15 mouse cellular contexts compared by ENCODE assay signal in the genomic region with DNA sequence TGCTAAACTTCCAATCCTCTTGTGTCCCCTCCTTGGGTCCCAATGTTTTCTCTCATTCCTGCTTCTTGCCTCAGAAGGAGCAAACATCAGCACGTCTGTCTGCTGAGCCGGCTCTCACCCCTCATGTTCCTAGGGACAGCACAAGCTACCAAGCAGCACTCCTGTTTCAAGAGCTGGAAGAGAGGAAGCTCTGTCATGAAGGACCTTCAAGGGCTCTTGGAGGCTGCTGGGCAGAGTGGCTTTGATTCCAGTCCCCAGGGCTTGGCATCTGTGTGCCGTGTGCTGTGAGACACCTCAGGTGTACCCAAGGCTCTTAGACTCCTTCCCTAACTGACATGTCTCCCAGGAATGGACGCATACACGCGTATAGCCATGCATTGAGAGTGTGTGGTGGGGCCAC. TPM values are rescaled to one million over a fixed set of nuclear protein-coding genes. Genes with fewer than 3 reads are reported as not detected.
DNase-seq lines count a peak whose midpoint lies in the region; ATAC-seq and TF ChIP-seq lines count a peak whose summit lies in the region.
"Had no signal": no experiment of that assay in that cellular context is flagged by ENCODE, and none has a peak within 500 bp of the region (broad histone marks: within the 10 kb centered on the region; RNA-seq: fewer than 3 reads in every experiment).

No protein-coding gene starts in this region.

- peaks cover 62% of the 10 kb centered on the region for H3K36me3 ChIP-seq in midbrain, embryonic 10.5 days
- H3K36me3 ChIP-seq in midbrain, embryonic 14.5 days (ENCODE audit: control insufficient read depth, insufficient read depth, low read length): peaks cover 57% of the 10 kb centered on the region
- peaks cover 53% of the 10 kb centered on the region for H3K36me3 ChIP-seq in lung, embryonic 15.5 days
- peaks cover 46% of the 10 kb centered on the region for H3K36me3 ChIP-seq in neural tube, embryonic 14.5 days (ENCODE audit: control insufficient read depth, insufficient read depth, low read length)

- intact Hi-C loops in gastrocnemius, adult 2 months (cut with DNase I): no loop called here

- no peaks in the 10 kb centered on the region for H3K9me3 ChIP-seq in midbrain, embryonic 10.5 days (replicated peaks)
- no peaks in the 10 kb centered on the region for H3K9me3 ChIP-seq in midbrain, embryonic 14.5 days (ENCODE audit: control insufficient read depth, low read length)
- no peaks in the 10 kb centered on the region for H3K9me3 ChIP-seq in lung, embryonic 15.5 days
- H3K9me3 ChIP-seq in neural tube, embryonic 14.5 days (ENCODE audit: control insufficient read depth, low read length): no peaks in the 10 kb centered on the region
- H3K9me3 ChIP-seq: heart, embryonic 10.5 days; midbrain, embryonic 13.5 days had no signal

- no peak overlapping the region for H3K9ac ChIP-seq in midbrain, embryonic 14.5 days (replicated peaks; ENCODE audit: low read length)
- H3K9ac ChIP-seq in lung, embryonic 15.5 days: no peak overlapping the region
- H3K9ac ChIP-seq in neural tube, embryonic 14.5 days (replicated peaks; ENCODE audit: low read depth, low read length): no peak overlapping the region
- H3K9ac ChIP-seq: midbrain, embryonic 13.5 days had no signal

- H3K27ac ChIP-seq in gastrocnemius, adult 2 months: no peak overlapping the region
- H3K27ac ChIP-seq in midbrain, embryonic 10.5 days (replicated peaks): 0 out of 2 replicates have a peak overlapping the region, but pooled peaks have one; percentile 13
- no peak overlapping the region for H3K27ac ChIP-seq in midbrain, embryonic 14.5 days (replicated peaks; ENCODE audit: low read depth, low read length)
- peak overlapping the region; percentile 61; the same call in 1 of the 2 replicates for H3K27ac ChIP-seq in lung, embryonic 15.5 days
- H3K27ac ChIP-seq in neural tube, embryonic 14.5 days (ENCODE audit: low read depth, low read length): no peak overlapping the region
- H3K27ac ChIP-seq: heart, embryonic 10.5 days; kidney, postnatal 0 days; midbrain, embryonic 13.5 days had no signal

- 88% methylated on average over 6 of the region's 6 CpGs for WGBS in midbrain, embryonic 10.5 days
- 83% methylated on average over 6 of the region's 6 CpGs for WGBS in midbrain, embryonic 14.5 days
- WGBS in lung, embryonic 15.5 days: 66% methylated on average over 6 of the region's 6 CpGs
- WGBS in neural tube, embryonic 14.5 days: 87% methylated on average over 6 of the region's 6 CpGs

- no peak overlapping the region for H3K4me3 ChIP-seq in gastrocnemius, adult 2 months
- no peak overlapping the region for H3K4me3 ChIP-seq in midbrain, embryonic 10.5 days
- no peak overlapping the region for H3K4me3 ChIP-seq in midbrain, embryonic 14.5 days (replicated peaks; ENCODE audit: low read depth, low read length)
- no peak overlapping the region for H3K4me3 ChIP-seq in lung, embryonic 15.5 days
- no peak overlapping the region for H3K4me3 ChIP-seq in neural tube, embryonic 14.5 days (ENCODE audit: low read depth, low read length)
- H3K4me3 ChIP-seq: heart, embryonic 10.5 days; midbrain, embryonic 13.5 days had no signal

- H3K27me3 ChIP-seq in midbrain, embryonic 10.5 days (ENCODE audit: low read depth, poor library complexity, severe bottlenecking): peaks cover 31% of the 10 kb centered on the region
- peaks cover 7% of the 10 kb centered on the region for H3K27me3 ChIP-seq in midbrain, embryonic 14.5 days (ENCODE audit: control insufficient read depth, insufficient read depth, low read length)
- peaks cover 7% of the 10 kb centered on the region for H3K27me3 ChIP-seq in lung, embryonic 15.5 days
- H3K27me3 ChIP-seq in neural tube, embryonic 14.5 days (ENCODE audit: control insufficient read depth, insufficient read depth, low read length): 0 out of 2 replicates have a peak, but pooled peaks cover 4% of the 10 kb centered on the region

- no peak for ATAC-seq in midbrain, embryonic 14.5 days (ENCODE audit: low FRiP score, low TSS enrichment)
- ATAC-seq in lung, embryonic 15.5 days (ENCODE audit: borderline replicate concordance, extremely low read depth, low FRiP score, low TSS enrichment): 0 out of 2 replicates have a peak, but pooled peaks have one; percentile 9
- 0 out of 2 replicates have a peak, but pooled peaks have one; percentile 16 for ATAC-seq in neural tube, embryonic 14.5 days (ENCODE audit: low read depth)
- ATAC-seq: inflammation-experienced regulatory T-cells, adult 6 months had no signal

- H3K4me2 ChIP-seq in midbrain, embryonic 14.5 days (ENCODE audit: low read length): no peak overlapping the region
- H3K4me2 ChIP-seq in lung, embryonic 15.5 days: no peak overlapping the region
- no peak overlapping the region for H3K4me2 ChIP-seq in neural tube, embryonic 14.5 days (ENCODE audit: low read depth, low read length)
- H3K4me2 ChIP-seq: midbrain, embryonic 13.5 days had no signal

- TF ChIP-seq CTCF in gastrocnemius, adult 2 months (IDR thresholded peaks at IDR 0.05): no peak

- peaks cover 46% of the 10 kb centered on the region for H3K4me1 ChIP-seq in midbrain, embryonic 10.5 days
- peaks cover 5% of the 10 kb centered on the region for H3K4me1 ChIP-seq in midbrain, embryonic 14.5 days (ENCODE audit: control insufficient read depth, insufficient read depth, low read length)
- H3K4me1 ChIP-seq in lung, embryonic 15.5 days: peaks cover 5% of the 10 kb centered on the region
- peaks cover 3% of the 10 kb centered on the region; the same call in 1 of the 2 replicates for H3K4me1 ChIP-seq in neural tube, embryonic 14.5 days (ENCODE audit: control insufficient read depth, insufficient read depth, low read length)

- DNase-seq in gastrocnemius, adult 2 months: peak; percentile 14
- DNase-seq in gastrocnemius, adult 8-10 months (ENCODE audit: low spot score in 2 of 2): no peak
- DNase-seq in midbrain, embryonic 10.5 days (ENCODE audit: low spot score): no peak
- DNase-seq in midbrain, embryonic 14.5 days: no peak
- no peak for DNase-seq in urinary bladder, postnatal 4 days (ENCODE audit: low spot score in 2 of 2)
- DNase-seq in cerebellum, adult 9-11 months: no peak
- DNase-seq: gastrocnemius, postnatal 25 days had no signal

RNA-seq across cellular contexts. Expression of a gene that starts 17.2 kb away (rescaled TPM):
- total RNA-seq in gastrocnemius, adult 2 months (2021): 10 to 100 TPM; 33.8 to 43.6 TPM
- total RNA-seq in gastrocnemius, adult 8-10 months (2022): 10 to 100 TPM; 28.2 to 31.7 (median 31.5) TPM
- polyA plus RNA-seq in midbrain, embryonic 10.5 days (2016; fragmentation: Nextera tagmentation; extraction: Ambion mirVana): 47.6 and 48.6 TPM in 2 replicates
- 30.6 and 38.8 TPM in 2 replicates for polyA plus RNA-seq in midbrain, embryonic 14.5 days (2014; fragmentation: Nextera tagmentation; extraction: Ambion mirVana)
- 48.0 and 51.0 TPM in 2 replicates for polyA plus RNA-seq in lung, embryonic 15.5 days (2015; fragmentation: Nextera tagmentation; extraction: Ambion mirVana)
- polyA plus RNA-seq in neural tube, embryonic 14.5 days (2014; fragmentation: Nextera tagmentation; extraction: Ambion mirVana): 36.1 and 37.3 TPM in 2 replicates

RNA-seq across cellular contexts. Expression of a gene that starts 20.4 kb away (rescaled TPM):
- total RNA-seq in gastrocnemius, adult 2 months (2021): not detected
- total RNA-seq in gastrocnemius, adult 8-10 months (2022): not detected
- polyA plus RNA-seq in midbrain, embryonic 10.5 days (2016; fragmentation: Nextera tagmentation; extraction: Ambion mirVana): 690 and 827 TPM in 2 replicates
- 111 and 123 TPM in 2 replicates for polyA plus RNA-seq in midbrain, embryonic 14.5 days (2014; fragmentation: Nextera tagmentation; extraction: Ambion mirVana)
- 0.29 and 0.69 TPM in 2 replicates for polyA plus RNA-seq in lung, embryonic 15.5 days (2015; fragmentation: Nextera tagmentation; extraction: Ambion mirVana)
- polyA plus RNA-seq in neural tube, embryonic 14.5 days (2014; fragmentation: Nextera tagmentation; extraction: Ambion mirVana): 40.9 and 60.1 TPM in 2 replicates
- total RNA-seq: gastrocnemius, postnatal 25 days; heart, postnatal 36 days; liver, adult 2 months had no signal
- polyA plus RNA-seq: liver, adult 2 months had no signal

RNA-seq across cellular contexts. Expression of a gene that starts 52.7 kb away (rescaled TPM):
- total RNA-seq in gastrocnemius, adult 2 months (2021): 1 to 10 TPM; 1.1 to 2.5 TPM
- total RNA-seq in gastrocnemius, adult 8-10 months (2022): 1 to 10 TPM; 1.2 to 3.5 (median 1.9) TPM
- 0.67 and 0.99 TPM in 2 replicates for polyA plus RNA-seq in midbrain, embryonic 10.5 days (2016; fragmentation: Nextera tagmentation; extraction: Ambion mirVana)
- polyA plus RNA-seq in midbrain, embryonic 14.5 days (2014; fragmentation: Nextera tagmentation; extraction: Ambion mirVana): not detected in 2 replicates
- polyA plus RNA-seq in lung, embryonic 15.5 days (2015; fragmentation: Nextera tagmentation; extraction: Ambion mirVana): 1.3 and 1.9 TPM in 2 replicates
- not detected in 2 replicates for polyA plus RNA-seq in neural tube, embryonic 14.5 days (2014; fragmentation: Nextera tagmentation; extraction: Ambion mirVana)

Comparison
In these comparisons a context has a peak if more than half of its experiments do, and no peak if none do; other contexts are left out.
1. H3K27ac ChIP-seq: peak in midbrain, embryonic 10.5 days (single experiment) and lung, embryonic 15.5 days (single experiment); none in gastrocnemius, adult 2 months (single experiment), midbrain, embryonic 14.5 days (single experiment) and neural tube, embryonic 14.5 days (single experiment).
2. RNA of a gene that starts 20.4 kb away (polyA plus RNA-seq): 690 to 827 TPM in midbrain, embryonic 10.5 days, 111 to 123 TPM in midbrain, embryonic 14.5 days and 40.9 to 60.1 TPM in neural tube, embryonic 14.5 days; 0.29 to 0.69 TPM in lung, embryonic 15.5 days; every median in the first group is over 10 times any median in the second.